Mouse (Mus musculus) left cerebral cortex, postnatal 36 days (tissue): ENCODE measurements around the gene Mindy4b-ps. TPM values are rescaled to one million over a fixed set of nuclear protein-coding genes. Genes with fewer than 3 reads are reported as not detected.
"Not testable (repeated sequence)": the region's sequence is repeated elsewhere in the genome, so short reads cannot be mapped to it uniquely, and the experiment has no call there.

Experiments
- DNase-seq, 2 experiments: peaks; one replicate each; pipeline ENCODE4 v3.0.0; 2021 to 2022; ENCODE audit warnings: low spot score in 2 of 2, mixed read lengths in 1 of 2
- intact Hi-C: fragments of 180-260 bp; cut with DNase I; formaldehyde crosslinking; loops from one replicate; pipeline ENCODE4 v1.15.1; 2025
- total RNA-seq, 2 experiments: library from RNA; stranded (reverse); gene quantifications; 2 replicates each; pipeline ENCODE4 v1.2.3; 2021

Gene Mindy4b-ps
- 1 to 10 TPM; 2.0 to 3.4 TPM for total RNA-seq

DNA sequence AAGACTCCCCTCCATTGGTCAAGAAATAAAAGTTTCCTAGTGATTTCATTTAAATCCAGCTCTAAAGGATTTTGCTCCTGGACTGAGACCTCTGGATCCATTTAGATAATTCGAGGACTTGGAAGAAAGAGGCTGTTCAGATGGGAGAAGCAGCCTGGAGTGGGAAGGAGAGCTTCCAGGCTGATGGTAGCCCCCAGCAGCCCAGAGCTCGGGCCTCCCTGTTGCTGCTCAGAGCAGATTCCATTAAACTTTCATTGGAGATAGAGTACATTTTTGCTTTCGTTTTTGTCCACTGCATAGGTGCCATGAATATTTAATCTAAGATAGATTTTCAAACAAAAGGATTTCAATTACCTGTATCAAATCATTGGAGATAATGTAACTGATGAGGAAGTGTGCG, at the start of gene Mindy4b-ps:
TSS of gene Mindy4b-ps (minus strand) at position 101 of the 400 bp plus-strand sequence.
- DNase-seq, result no peak
- intact Hi-C loops, result no loop called here

DNA sequence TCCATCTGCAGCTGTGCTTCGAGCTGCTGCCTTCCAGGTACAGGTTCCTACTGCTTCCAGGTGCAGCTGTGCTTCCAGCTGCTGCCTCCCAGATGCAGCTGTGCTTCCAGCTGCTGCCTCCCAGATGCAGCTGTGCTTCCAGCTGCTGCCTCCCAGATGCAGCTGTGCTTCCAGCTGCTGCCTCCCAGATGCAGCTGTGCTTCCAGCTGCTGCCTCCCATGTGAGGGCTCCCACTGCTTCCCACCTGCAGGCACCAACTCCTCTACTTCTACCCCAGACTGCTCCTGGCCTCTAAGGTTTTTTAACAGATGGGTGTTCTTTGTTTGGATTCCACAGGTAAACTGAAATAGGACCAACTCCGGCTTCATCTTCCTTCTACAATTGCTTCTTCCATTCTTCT, 49.8 kb upstream of the Mindy4b-ps start:
- intact Hi-C loops, DNase-seq: not testable (repeated sequence)

DNA sequence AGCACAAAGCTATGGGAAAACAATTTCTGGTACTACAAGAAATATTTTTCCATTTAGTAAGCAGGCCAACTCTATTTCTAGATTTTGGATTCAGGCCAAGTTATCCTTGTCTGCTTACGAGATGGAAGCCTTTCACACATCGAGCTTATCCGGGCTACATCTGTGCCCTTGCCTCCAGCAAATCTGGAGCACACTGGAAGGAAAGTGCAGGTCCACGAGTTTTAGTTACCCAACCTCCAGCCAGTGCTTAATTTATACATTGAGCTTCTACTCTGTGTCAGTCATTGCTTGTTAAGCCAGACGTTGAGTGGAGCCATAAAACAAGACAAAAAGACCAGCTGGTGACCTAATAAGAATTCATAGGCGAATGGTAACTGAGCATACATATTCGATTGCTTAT, 43.6 kb upstream of the Mindy4b-ps start:
- DNase-seq, result no peak
- intact Hi-C loops, result no loop called here

DNA sequence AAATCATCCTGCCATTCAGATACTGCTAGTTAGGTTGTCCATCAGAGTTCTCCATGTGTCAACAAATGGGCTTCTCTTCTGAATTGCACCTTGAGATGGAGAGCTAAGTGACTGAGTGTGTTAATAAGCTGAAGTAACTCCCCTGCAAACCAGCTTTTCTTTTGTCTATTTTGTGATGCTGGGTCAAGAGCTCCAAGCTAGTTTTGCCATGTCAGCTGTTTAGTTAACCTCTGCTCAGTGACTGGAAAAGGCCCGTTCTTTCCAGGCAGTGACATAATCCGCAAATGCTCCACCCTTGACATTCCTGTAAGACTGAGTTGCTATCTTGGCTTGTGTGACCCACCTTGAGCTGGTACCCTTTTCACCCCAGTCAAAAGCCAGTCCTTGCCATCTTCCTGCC, 40.9 kb upstream of the Mindy4b-ps start:
- intact Hi-C loops, result no loop called here

DNA sequence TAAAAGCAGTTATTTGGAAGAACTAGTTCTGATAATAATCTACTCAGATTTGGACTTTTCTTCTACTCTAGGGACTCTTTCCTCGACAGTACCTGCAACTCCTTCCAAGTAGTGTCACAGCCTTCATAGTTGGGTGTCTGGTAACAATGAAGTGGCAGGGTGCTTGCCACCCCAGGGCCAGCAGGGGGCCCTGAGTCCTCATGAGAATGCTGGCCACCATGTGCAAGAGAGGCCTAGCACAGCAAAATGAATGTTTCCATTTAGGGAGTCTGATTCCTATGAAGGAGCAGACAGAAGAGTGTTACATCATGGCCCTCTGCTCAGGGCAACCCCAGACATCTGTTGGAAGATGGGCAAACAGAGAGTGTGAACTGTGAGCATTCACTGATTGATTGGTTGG, 21.3 kb upstream of the Mindy4b-ps start:
- no peak for DNase-seq

More for the DNA sequence above, 40.9 kb upstream of the Mindy4b-ps start:
- DNase-seq, result no peak

DNA sequence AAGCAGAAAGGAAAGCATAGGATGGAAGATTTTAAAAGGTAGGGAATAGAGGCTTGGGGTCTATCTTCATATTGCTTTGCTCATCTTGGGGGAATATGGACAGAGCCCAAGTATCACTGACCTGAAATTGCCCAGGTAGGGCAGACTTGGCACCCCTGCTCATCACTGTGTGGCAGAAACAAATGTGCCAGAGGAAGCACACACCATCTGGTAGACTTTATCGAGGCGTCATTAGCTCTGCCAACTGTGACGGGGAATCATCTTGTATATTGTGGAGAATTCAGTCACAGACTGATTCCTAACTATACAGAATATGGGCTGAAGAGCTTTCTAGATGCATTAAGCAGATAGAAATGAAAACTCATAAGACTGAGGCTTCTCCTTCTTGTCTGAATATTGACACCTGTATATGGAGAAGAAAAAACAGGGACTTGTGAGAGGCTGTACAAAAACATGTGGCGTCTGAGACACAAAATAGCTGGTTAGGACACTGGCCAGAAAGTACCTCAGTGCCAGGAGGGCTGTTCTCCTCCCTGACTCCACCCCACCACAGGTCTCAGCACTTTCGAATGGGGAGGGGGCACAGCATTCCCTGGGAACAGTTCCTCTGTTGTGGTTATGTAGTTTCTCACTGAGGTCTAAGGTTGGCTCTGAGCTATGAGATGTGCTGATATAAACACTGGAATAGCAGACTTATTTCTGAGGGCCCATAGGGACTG, 11.5 kb upstream of the Mindy4b-ps start:
- DNase-seq, result no peak
- intact Hi-C loops, result no loop called here

More for the DNA sequence above, 21.3 kb upstream of the Mindy4b-ps start:
- intact Hi-C loops, result no loop called here

DNA sequence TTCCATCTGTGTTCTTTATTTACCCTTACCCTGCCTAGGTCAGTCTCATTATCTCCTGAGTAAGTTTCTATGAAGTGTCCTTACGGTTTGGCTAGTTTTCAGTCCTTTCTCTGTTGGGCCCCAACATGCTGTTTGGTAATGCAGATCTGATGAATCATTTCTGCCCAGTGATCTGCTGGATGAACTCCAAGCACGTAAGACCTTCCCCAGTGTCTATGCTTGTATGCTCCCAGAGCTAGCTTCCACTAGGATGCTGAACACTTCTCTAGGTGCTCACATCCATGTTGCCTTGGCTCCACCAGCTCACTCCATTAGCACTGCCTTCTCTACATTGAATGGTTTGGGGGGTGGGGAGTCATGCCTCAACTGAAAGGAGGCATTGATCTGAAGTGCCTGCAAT, 10.8 kb upstream of the Mindy4b-ps start:
- intact Hi-C loops, result no loop called here
- no peak for DNase-seq

DNA sequence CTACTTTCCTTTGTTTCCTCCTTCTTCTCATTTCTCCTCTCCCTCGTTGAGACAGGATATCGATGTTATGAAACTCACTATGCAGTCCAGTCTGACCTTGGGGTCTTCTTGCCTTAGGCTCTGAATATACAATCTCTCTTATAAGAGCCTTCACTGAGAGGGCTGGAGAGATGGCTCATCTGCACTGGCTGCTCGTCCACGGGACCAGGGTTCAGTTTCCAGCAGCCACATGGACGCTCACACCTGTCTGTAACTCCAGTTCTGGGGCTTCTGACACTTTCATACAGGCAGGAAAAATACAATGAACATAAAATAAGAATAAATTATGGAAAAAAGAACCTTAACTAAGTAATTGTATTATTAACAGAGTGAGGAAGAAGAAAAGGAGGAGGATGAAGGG, 9.5 kb upstream of the Mindy4b-ps start:
- no peak for DNase-seq
- intact Hi-C loops, result no loop called here

DNA sequence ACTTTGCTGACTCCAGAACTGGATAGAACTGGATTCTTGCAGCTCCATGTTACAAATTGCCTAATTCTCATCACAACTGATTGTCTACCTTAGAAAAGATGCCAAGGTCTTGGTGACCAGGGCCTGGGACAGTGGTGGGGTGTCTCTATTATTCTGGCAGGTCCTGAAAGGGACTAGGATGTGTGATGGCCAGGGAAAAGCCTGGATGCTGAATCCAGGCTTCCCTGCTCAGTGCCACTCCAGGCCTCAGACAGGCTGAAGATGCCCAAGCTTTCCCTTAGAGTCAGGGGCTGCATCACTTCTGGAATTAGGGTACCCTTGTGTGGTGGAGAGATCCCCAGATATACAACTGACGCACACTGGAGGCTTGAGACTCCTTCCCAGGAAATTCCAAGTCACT, 7.8 kb upstream of the Mindy4b-ps start:
- DNase-seq, result no peak
- intact Hi-C loops, result no loop called here

DNA sequence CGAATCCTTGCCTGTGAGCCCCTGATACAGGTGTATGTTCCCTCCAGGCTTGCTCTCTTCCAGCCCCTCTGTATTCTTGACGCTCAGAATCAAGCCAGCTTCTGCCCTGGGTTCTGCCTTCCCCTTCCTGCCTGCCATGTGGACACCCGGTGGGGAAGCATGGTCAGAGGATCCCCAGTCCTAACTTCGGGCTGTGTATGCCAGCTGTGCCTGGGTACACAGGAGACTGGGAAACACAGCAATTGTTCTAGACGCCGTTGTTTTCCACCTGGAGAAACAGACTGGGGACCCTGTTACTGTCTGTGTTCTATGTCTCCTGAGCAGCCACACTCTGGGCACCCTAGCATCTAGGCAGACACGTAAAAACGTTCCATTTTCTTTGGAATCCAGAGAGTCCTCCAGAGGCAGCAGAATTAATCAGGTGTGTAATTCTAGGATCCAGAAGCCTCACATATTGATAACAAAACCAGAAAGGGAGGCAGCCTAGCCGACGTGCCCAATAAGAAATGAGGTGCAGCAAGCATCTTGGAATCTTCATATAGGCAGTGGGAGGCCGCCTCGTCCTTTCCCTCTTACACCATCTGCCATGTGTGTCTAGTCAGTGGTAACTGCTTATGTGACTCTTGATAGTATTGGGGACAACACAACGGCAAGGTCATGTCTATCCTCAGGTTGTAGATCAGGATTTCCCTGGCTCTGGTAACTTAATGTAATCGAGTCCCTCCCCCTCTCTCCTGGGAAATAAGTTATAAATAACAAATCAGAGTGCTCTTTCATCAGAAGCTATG, 6.4 kb upstream of the Mindy4b-ps start:
- intact Hi-C loops, result no loop called here
- no peak for DNase-seq

DNA sequence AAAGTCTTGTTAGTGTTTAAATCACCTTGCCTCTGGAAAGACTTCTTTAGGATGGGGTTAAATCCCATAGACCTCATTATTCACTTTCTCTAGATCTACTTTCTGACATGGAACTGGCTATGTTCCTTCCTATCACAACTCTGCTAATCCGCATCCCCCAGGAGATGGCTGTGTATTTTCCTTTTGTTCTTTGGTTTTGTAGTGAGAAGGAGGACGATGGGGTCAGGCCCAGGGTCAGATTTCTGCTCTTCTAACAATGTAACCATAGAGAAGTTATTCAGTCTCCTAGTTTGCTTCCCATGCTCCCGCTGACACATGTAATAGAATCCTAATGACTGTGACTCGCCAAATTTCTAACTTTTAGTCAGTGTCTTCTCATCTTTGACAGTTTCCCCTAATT, 4.2 kb upstream of the Mindy4b-ps start:
- DNase-seq, result no peak
- intact Hi-C loops, result no loop called here

DNA sequence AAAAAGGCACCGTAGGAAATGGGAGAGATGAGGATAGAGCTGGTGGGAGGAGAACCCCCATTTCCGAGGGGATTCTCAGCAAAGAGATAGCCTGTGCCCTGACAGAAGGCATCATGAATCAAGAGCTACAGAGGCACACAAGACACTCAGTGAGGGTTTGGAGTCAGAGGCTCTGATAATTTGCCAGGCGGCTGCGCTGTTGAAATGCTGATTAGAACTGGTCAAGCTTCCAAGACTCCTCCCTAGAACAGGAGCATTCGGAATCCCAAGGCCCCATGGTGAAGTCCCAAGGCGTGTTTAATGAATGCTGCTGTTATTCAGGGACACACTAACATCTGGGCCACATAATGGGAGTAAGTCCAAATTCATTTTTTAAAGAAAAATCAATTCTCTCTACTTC, 4.8 kb downstream of the Mindy4b-ps start:
- DNase-seq, result no peak
- intact Hi-C loops, result no loop called here

DNA sequence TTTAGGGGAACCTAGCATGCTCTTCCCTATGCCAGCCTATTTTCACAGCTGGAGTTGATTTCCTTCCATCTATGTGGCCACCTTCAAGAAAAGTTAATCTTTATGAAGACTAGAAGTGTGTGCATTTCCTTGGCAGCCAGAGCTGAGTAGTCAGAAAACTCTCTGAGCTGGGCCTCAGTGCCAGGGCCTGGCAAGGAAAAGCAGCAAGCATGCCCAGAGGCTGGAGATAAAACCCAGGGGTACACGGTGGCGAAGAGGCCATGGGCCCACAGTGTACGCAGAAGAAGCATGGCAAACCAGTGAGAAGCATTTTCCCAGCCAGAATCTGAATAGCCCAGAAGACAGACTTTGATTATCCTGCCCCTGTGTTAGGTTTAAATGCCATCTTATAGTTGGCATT, 7.9 kb downstream of the Mindy4b-ps start:
- intact Hi-C loops, result no loop called here
- DNase-seq, result no peak

DNA sequence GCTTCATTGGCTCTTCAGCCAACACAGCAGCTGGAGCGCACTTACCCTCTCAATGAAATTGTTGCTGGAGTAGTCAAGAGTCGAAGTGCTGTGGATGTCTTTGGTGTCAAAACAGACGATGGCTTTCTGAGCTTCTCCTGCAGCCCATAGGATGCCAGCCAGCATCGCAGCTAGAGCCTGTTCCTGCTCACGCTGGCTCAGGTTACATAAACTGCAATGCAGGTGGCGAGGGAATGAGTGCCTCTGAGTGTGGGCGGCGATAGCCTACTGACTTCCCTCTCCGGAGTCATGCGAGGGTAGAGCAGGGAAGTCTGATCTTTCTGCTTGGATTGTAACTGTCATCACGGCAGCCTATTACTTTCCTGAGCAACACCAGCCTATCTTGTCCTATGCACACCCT, 11.8 kb downstream of the Mindy4b-ps start:
- peak; percentile 38 to 40 for DNase-seq
- intact Hi-C loops, result no loop called here

DNA sequence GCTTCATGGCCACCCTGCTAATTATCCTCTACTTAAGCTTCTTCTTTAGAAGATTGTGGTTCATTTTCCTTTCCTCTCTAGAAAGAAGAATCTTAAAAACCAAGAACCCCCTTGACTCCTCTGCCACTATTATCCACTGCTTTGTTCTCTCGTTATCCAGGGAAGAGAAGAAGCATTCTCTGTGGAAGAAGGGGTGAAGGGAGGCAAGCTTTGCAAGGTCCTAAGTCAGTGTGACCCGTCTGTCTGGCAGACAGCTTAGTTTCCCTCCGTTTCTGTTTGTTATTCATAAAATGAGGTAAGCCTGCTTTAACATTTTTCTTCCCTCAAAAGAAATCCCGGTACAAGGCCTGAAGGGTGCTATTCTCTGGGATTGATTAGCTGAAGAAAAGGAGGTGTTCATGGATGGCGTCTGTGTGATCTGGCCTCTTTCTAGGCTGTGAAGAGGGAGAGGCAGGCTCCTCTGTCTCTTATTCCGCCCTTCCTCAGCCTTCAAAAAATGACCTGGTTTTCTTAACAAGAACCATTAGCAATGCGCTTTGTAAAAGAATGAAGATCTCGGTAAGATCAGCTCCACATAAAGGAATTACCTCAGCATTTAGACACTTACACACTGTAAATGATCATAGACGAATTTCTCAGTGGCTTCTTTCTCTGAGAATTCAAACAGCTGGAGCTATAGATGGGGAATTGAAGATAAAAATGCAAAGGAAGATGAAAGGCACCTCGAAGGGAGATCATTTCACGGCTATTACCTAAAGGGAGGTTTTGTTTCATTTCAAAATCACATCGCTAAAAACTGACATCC, 12.8 kb downstream of the Mindy4b-ps start:
- intact Hi-C loops, result no loop called here
- no peak for DNase-seq

DNA sequence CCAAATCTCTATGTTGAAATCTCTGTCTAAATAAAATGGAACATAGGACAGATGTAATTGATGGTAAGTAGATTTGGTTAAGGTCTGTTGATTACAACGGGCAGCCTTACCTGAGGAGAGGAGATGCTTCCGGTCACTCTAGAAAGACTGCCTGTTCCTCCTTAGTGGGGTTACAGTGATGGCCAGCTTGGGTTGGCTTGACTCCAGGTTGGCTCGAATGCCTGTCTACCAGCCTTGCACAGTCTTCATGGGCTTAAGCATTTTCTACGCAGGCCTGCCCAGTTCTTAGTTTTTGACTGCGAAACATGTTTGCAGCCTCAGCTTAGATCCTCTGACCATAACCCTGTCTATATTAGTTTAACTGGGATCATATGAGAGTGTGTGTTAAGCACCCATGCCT, 13.5 kb downstream of the Mindy4b-ps start:
- no peak for DNase-seq
- intact Hi-C loops, result no loop called here

DNA sequence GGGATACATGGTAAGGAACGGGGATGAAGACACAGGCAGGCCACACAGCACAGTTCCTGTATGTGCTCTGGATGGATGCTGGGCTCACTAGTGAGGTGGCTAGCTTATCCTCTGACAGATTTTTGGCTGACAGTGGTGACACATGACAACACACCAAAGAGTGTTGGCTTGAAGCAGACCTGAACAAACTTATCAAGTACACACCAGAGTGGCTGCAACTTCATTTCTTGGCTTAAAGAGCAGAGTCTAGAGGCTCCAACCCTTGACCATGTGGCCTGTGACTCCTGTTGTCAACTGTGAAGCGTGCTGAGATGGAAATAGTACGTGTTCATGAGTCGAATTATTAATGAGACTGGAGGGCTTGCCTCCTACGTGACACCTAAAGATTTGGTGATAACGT, 17.4 kb downstream of the Mindy4b-ps start:
- intact Hi-C loops, result no loop called here
- DNase-seq, result no peak

DNA sequence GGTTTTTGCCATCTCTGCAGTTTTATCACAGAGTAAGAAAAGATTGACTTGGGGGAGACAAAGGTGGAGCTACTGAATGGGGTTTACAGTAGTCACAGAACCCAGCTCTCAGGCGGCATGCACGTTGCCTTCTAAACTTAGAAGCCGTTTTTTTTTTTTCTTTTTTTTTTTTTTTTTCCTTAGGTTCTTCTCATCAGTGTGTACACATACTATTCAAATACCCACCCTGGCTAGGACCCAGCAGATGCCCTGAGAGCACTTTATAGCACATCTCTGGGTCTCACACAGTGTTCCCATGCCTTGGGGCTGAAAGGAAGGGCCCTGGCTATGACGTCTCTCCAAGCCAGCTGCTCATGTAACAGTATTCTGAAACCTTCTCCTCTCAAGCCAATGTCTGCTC, 23.4 kb downstream of the Mindy4b-ps start:
- no peak for DNase-seq
- intact Hi-C loops, result no loop called here

DNA sequence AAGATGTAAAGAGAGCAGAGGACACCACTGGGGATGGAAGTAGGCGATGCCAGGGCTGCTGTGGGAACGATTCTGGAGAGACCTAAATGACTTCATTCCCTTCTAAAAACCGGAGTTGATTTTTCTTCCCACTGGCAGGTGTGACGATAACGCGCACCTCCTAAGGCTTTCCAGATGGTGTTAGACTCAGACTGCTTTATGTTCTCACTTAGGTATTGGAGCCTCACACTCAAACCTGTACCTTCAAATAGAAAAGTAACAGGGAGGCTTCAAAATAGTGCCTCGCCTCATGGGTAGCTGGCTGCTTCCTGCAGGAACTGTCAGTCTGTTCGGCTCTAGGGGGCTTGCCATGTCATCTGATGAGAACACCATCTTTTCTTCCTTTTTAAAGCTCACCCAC, 23.9 kb downstream of the Mindy4b-ps start:
- no peak for DNase-seq
- intact Hi-C loops, result no loop called here

DNA sequence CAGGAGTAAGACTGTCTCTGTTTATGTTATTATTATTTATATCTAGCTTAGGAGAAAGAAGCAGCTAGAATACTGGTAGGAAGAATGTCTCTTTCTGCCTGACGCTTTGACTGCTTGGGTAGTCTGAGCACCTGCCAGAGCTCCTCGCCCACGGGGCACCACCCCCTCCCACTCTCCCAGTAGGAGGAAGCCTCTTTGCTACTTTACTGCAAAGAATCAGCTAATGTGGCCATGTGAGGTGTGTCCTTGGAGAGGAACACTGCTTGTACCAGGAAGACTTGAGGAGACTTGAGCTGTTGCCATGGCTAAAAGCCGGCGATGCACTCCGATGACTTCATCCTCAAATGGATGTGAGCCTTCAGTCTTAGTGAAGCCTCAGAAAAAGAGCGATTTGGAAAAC, 32.6 kb downstream of the Mindy4b-ps start:
- intact Hi-C loops, result loop anchor here (5.0 to 10.0 kb wide), 4 partner anchors 212 to 275 kb away; partner anchors contain the start of genes Eif2a, Med12l, Selenot and Serp1
- DNase-seq, result peak; percentile 59 to 67
